Mouse (Mus musculus) testis, adult 2 months (tissue): Measurements from ENCODE around the gene Wnt7b. TPM values are rescaled to one million over a fixed set of nuclear protein-coding genes. Genes with fewer than 3 reads are reported as not detected.

Experiments used
- H3K27ac ChIP-seq: fragments of 200-500 bp; 2 replicates; pipeline ENCODE4 v1.5.1; 2012; ENCODE audit warnings: low read depth, low read length; ENCODE audit not compliant: control insufficient read depth, insufficient read depth
- H3K27me3 ChIP-seq: fragments of 200-500 bp; 2 replicates; pipeline ENCODE4 v1.6.1; 2012; ENCODE audit warnings: mild to moderate bottlenecking, low read length, moderate library complexity; ENCODE audit not compliant: control insufficient read depth, insufficient read depth
- H3K36me3 ChIP-seq: fragments of 200-500 bp; 2 replicates; pipeline ENCODE4 v1.6.1; 2012; ENCODE audit warnings: mild to moderate bottlenecking, low read length; ENCODE audit not compliant: control insufficient read depth, insufficient read depth
- H3K4me1 ChIP-seq: fragments of 200-500 bp; 2 replicates; pipeline ENCODE4 v1.6.1; 2012; ENCODE audit warnings: low read length; ENCODE audit not compliant: control insufficient read depth, insufficient read depth
- H3K4me3 ChIP-seq: fragments of 200-500 bp; 2 replicates; pipeline ENCODE4 v1.5.1; 2012; ENCODE audit warnings: low read depth, mild to moderate bottlenecking, low read length, moderate library complexity, mixed read lengths; ENCODE audit not compliant: control insufficient read depth
- CTCF ChIP-seq: fragments of 200-500 bp; IDR thresholded peaks from 2 replicates; pipeline ENCODE4 v1.5.1; 2012; ENCODE audit warnings: low read depth, mild to moderate bottlenecking, inconsistent platforms, low read length, moderate library complexity; ENCODE audit not compliant: control insufficient read depth, insufficient read depth, insufficient replicate concordance
- POLR2A ChIP-seq: fragments of 200-500 bp; IDR thresholded peaks from 2 replicates; pipeline ENCODE4 v1.6.1; 2012; ENCODE audit warnings: low read depth, mild to moderate bottlenecking, inconsistent platforms, low read length, moderate library complexity; ENCODE audit not compliant: control insufficient read depth
- polyA plus RNA-seq: library from polyadenylated mRNA; depleted of rRNA; stranded (reverse); fragments of >200 nt; gene quantifications from 2 replicates; pipeline ENCODE4 v1.2.3, GENCODE M21; 2012

Gene Wnt7b
- polyA plus RNA-seq, 1 experiment: 0.07 TPM

DNA sequence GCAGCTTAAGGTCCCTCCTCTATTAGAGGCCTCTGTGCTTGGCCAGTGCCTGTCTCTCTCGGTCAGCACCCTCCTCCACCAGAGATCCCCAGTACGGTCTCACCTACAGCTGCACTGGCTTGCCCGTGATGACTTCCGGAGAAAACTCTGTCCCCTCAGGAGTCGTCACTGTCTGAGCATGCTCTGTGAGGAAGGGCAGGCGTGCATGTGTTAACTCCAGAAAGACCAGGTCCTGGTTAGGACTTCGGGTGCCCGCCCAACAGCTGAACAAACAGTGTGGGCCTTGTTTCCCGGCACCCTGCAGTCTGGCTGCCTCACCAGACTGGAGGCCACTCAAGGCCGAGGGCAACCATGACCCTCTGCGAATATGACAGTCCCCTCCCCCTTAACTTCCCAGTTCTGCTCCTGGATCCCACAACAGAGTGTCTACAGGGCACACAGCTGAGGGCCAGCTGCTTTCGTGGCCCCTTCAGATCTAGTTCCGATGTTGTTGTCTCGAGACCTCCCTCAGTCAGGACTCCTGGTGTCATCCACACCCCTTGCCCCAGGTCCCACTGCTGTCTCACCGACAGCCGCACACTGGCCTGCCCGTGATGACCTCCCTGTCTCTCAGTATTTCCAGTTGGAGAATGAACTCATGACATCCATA lies 23.8 kb upstream of the Wnt7b start:
- no peak for TF ChIP-seq CTCF
- no peak for TF ChIP-seq POLR2A
- no peak overlapping the region for H3K4me3 ChIP-seq
- no peaks in the 10 kb centered on the region for H3K36me3 ChIP-seq
- no peaks in the 10 kb centered on the region for H3K27me3 ChIP-seq
- H3K4me1 ChIP-seq: peaks cover 10% of the 10 kb centered on the region
- H3K27ac ChIP-seq: peak overlapping the region; percentile 71

DNA sequence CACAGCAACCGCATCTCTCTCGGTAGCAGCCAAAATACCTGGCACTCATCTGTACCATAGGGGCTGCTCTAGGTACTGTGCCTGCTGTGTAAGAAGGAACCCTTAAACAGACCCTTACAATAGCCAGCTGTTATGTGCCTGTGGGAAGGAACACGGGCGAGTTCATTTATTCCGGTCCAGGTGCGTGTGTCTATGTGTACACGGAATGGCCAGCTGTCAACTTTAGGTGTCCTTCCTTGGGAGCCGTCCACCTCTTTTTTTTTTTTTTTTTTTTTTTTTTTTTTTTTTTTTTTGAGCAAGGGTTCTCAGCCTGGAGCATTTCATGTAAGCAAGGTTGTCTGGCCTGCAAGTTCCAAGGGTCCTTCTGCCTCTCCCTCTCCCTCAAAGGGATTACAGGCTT lies 22.7 kb upstream of the Wnt7b start:
- Histone ChIP-seq H3K4me1 (peaks cover 19% of the 10 kb centered on the region), H3K27ac (no peak overlapping the region), H3K27me3 (no peaks in the 10 kb centered on the region), H3K4me3 (no peak overlapping the region), H3K36me3 (no peaks in the 10 kb centered on the region)
- TF ChIP-seq CTCF: no peak
- TF ChIP-seq POLR2A: no peak

DNA sequence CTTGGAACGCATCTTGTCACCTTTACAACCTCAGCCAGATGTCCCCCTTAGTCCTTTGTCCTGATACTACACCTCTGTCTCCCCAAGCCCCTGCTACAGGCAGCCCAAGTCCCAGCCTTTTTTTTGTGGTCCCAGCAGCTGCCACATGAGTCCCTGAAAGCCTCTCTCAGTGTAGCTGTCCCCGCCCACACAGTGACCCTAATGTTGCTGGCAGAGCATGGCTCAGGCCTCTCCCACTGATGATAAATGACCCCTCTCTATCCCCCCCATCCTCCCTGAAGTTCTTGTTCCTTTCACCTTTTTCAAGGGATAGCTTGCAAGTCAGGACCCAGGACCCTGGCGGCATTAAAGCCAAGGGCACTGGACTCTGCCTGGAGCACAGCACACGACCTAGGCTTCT lies 22.2 kb upstream of the Wnt7b start:
- Histone ChIP-seq H3K36me3 (no peaks in the 10 kb centered on the region), H3K27me3 (no peaks in the 10 kb centered on the region)
- no peak for TF ChIP-seq POLR2A
- no peak for TF ChIP-seq CTCF

DNA sequence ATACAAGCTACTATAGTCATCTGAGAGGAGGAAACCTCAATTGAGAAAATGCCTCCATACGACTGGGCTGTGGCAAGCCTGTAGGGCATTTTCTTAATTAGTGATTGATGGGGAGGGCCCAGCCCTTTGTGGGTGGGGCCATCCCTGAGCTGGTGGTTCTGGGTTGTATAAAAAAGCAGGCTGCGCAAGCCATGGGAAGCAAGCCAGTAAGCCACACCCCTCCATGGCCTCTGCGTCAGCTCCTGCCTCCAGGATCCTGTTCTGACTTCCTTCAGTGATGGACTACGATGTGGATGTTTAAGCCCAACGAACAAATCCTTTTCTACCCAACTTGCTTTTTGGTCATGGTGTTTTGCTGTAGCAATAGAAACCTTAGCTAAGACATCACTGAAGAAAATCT lies 21.1 kb upstream of the Wnt7b start:
- Histone ChIP-seq H3K27ac (no peak overlapping the region), H3K27me3 (no peaks in the 10 kb centered on the region)
- TF ChIP-seq POLR2A: no peak
- no peak for TF ChIP-seq CTCF

More for the DNA sequence above, 22.2 kb upstream of the Wnt7b start:
- peaks cover 23% of the 10 kb centered on the region for H3K4me1 ChIP-seq
- no peak overlapping the region for H3K27ac ChIP-seq
- H3K4me3 ChIP-seq: no peak overlapping the region

DNA sequence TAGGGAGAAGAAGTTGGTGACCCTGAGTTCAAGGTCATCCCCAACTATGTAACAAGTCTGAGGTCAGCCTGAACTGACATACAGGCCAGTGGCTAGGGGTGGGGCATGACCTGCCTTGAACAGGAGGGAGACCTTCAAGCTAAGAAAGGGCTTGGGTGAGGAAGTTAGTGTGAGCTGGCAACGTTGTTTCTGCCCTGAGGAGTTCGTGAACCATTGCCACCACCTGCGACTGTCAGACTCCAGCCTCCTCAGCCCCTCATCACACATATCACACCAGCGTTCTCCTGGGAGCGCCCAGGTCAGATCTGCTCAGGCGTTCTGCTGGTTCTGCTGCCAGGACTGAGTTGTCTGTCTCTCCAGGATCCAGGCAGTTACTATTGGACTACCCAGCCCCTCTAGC lies 20.5 kb upstream of the Wnt7b start:
- H3K27ac ChIP-seq: 0 out of 2 replicates have a peak overlapping the region, but pooled peaks have one; percentile 29
- TF ChIP-seq CTCF: no peak
- TF ChIP-seq POLR2A: no peak
- H3K27me3 ChIP-seq: no peaks in the 10 kb centered on the region
- H3K36me3 ChIP-seq: no peaks in the 10 kb centered on the region
- H3K4me1 ChIP-seq: peaks cover 29% of the 10 kb centered on the region
- no peak overlapping the region for H3K4me3 ChIP-seq

More for the DNA sequence above, 21.1 kb upstream of the Wnt7b start:
- H3K4me1 ChIP-seq: peaks cover 29% of the 10 kb centered on the region
- no peaks in the 10 kb centered on the region for H3K36me3 ChIP-seq
- no peak overlapping the region for H3K4me3 ChIP-seq

DNA sequence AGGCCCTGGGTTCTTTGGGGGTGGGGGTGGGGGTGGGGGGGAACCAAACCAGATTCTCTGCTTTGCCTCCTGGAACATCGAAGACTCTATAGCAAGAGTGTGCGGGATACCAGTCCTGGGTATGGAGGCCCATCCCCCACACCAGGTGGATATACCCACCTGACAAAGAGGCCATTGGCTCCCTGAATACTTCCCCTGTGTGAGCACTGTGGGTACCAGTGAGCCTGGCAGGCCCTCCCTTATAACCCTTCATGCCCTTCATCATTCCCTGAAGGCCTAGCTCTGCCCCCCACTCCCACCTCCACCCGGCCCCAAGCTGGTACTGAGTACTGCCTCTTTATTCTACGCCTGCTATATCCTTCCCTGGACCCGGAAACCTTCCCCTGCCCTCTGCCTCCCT lies 19.7 kb upstream of the Wnt7b start:
- Histone ChIP-seq H3K4me3 (no peak overlapping the region), H3K4me1 (peaks cover 29% of the 10 kb centered on the region), H3K36me3 (no peaks in the 10 kb centered on the region), H3K27ac (no peak overlapping the region), H3K27me3 (no peaks in the 10 kb centered on the region)
- TF ChIP-seq POLR2A (no peak), CTCF (no peak)

DNA sequence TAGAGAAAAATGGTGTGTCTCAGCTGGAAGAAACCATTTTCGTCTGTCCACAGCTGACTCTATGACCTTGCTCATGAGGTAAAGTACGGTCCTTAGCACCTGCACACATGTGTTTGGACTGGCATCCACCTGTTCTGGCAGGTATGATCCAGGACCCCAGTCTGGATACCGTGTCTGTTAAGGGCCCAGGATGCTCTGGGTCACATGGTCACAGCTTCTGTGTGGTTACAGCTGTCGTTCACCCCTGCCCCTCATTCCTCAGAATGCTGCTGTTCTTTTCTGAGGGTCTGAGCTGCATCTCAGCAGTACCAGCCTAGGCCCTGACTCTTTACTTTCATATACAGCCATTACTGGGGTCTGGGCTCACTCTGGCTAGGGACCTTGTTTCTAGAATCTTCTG lies 18.9 kb upstream of the Wnt7b start:
- Histone ChIP-seq H3K27ac (peak overlapping the region; percentile 59; the same call in 1 of the 2 replicates), H3K4me3 (no peak overlapping the region), H3K4me1 (peaks cover 29% of the 10 kb centered on the region), H3K27me3 (no peaks in the 10 kb centered on the region), H3K36me3 (no peaks in the 10 kb centered on the region)
- TF ChIP-seq POLR2A (no peak), CTCF (no peak)

DNA sequence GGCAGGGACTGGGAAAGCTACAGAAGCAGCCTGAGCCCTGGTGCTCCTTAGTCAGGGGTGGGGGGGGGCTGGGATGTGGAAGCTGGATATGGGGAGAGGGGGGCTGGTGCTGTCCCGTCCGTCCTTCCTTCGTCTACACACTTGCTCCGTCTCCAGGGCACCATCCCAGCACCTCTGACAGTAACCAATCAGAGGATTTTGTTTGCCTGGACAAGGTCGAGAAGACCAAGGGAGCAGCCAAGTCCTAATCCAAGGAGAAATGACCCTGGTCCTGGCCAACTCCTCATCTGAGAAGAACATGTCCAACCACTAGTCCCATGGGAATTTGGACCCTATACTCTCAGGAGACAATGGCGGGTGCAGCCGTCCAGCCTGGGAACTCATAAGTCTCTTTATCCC lies 18.4 kb upstream of the Wnt7b start:
- H3K36me3 ChIP-seq: no peaks in the 10 kb centered on the region
- H3K27me3 ChIP-seq: no peaks in the 10 kb centered on the region
- no peak overlapping the region for H3K4me3 ChIP-seq
- H3K27ac ChIP-seq: peak overlapping the region; percentile 59; the same call in 1 of the 2 replicates
- H3K4me1 ChIP-seq: peaks cover 29% of the 10 kb centered on the region
- TF ChIP-seq CTCF: no peak
- no peak for TF ChIP-seq POLR2A
